Mouse (Mus musculus) heart, embryonic 14.5 days (tissue): ENCODE data around the gene Vps13d. TPM values are rescaled to one million over a fixed set of nuclear protein-coding genes. Genes with fewer than 3 reads are reported as not detected.

Experiments
- ATAC-seq: fragments of 200-750 bp; cut with Nextera tagmentation; 2 replicates; pipeline ENCODE4 v1.8.0; 2017; ENCODE audit warnings: low read depth, moderate TSS enrichment; ENCODE audit not compliant: insufficient number of reproducible peaks, insufficient read depth, low FRiP score
- H3K27ac ChIP-seq, 2 experiments: fragments of 200-500 bp in 1 of 2; fragments of 300-500 bp in 1 of 2; sonication (generic) in 1 of 2; replicated peaks in 1 of 2; 2 replicates each; pipeline ENCODE4 v1.5.1; 2012 to 2014; ENCODE audit warnings: low read depth in 2 of 2, low read length in 2 of 2, control low read depth in 1 of 2, mild to moderate bottlenecking in 1 of 2, mixed read lengths in 1 of 2; ENCODE audit not compliant: control insufficient read depth in 1 of 2, insufficient read depth in 1 of 2
- H3K27me3 ChIP-seq: fragments of 300-500 bp; sonication (generic); 2 replicates; pipeline ENCODE4 v1.6.1; 2014; ENCODE audit warnings: mild to moderate bottlenecking, low read length, control low read depth; ENCODE audit not compliant: control insufficient read depth, insufficient read depth
- H3K36me3 ChIP-seq: fragments of 300-500 bp; sonication (generic); 2 replicates; pipeline ENCODE4 v1.6.1; 2014; ENCODE audit warnings: mild to moderate bottlenecking, control low read depth, low read length, mixed read lengths; ENCODE audit not compliant: control insufficient read depth, insufficient read depth
- H3K4me1 ChIP-seq, 2 experiments: fragments of 200-500 bp in 1 of 2; fragments of 300-500 bp in 1 of 2; sonication (generic) in 1 of 2; 2 replicates each; pipeline ENCODE4 v1.6.1; 2012 to 2014; ENCODE audit warnings: low read length in 2 of 2, control low read depth in 1 of 2, mixed read lengths in 1 of 2; ENCODE audit not compliant: control insufficient read depth in 2 of 2, insufficient read depth in 2 of 2
- H3K4me2 ChIP-seq: fragments of 300-500 bp; sonication (generic); 2 replicates; pipeline ENCODE4 v1.6.1; 2014; ENCODE audit warnings: mild to moderate bottlenecking, low read length
- H3K4me3 ChIP-seq, 2 experiments: fragments of 200-500 bp in 1 of 2; fragments of 300-500 bp in 1 of 2; sonication (generic) in 1 of 2; 2 replicates each; pipeline ENCODE4 v1.5.1; 2012 to 2014; ENCODE audit warnings: low read length in 2 of 2, mild to moderate bottlenecking in 2 of 2, control low read depth in 1 of 2, low read depth in 1 of 2, moderate library complexity in 1 of 2; ENCODE audit not compliant: control insufficient read depth in 1 of 2, insufficient read depth in 1 of 2
- H3K9ac ChIP-seq: fragments of 300-500 bp; sonication (generic); 2 replicates; pipeline ENCODE4 v1.6.1; 2014; ENCODE audit warnings: mild to moderate bottlenecking, low read length
- H3K9me3 ChIP-seq: fragments of 300-500 bp; sonication (generic); 2 replicates; pipeline ENCODE4 v1.6.1; 2016; ENCODE audit warnings: low read length, control low read depth; ENCODE audit not compliant: control insufficient read depth
- WGBS: fragments of 180-500 bp; shearing (Covaris S2); extraction: QIAGEN DNeasy Blood & Tissue Kit; methylation state at CpG from one replicate; pipeline ENCODE4 v1.1.7; 2014; 5-methylcytosine and 5-hydroxymethylcytosine counted together
- polyA plus RNA-seq: library from polyadenylated mRNA; unstranded; fragments of >200 nt; fragmentation: Nextera tagmentation; extraction: Ambion mirVana; gene quantifications from 2 replicates; pipeline ENCODE4 v1.2.1, GENCODE M21; 2014

The Vps13d gene
- polyA plus RNA-seq, 1 experiment from 2014 or later, result 11.9 TPM

GRCm38 (mm10) chr4:145125463-145126220, 69.2 kb downstream of the Vps13d start:
- peaks cover 95% of the 10 kb centered on the region for H3K36me3 ChIP-seq
- no peak for ATAC-seq

DNA sequence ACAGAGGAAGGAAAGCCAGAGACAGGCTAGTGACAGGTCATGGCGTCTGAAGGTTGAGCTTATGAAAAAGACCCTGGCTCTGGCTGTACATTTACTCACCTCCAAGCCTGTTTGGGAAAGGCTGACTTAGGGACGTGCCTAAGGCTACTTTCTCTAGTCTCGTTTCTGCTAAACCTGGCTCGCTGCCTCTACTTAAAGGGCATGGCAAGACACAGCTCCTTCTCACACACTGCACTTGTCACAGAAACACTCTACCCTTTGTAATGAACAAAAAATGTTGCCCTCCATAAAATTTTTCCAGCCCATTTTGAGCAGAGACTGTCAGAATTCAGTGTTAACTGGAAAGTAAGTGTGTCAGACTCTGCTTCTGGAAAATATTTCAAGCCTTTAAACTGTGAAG, 70.4 kb downstream of the Vps13d start:
- Histone ChIP-seq H3K27ac (no peak overlapping the region), H3K27me3 (no peaks in the 10 kb centered on the region), H3K9me3 (no peaks in the 10 kb centered on the region), H3K36me3 (peaks cover 94% of the 10 kb centered on the region), H3K4me3 (no peak overlapping the region), H3K4me2 (no peak overlapping the region), H3K9ac (no peak overlapping the region), H3K4me1 (peaks cover 0 to 4% of the 10 kb centered on the region in 2 experiments; a peak in 1 of 4 replicates)
- 86% methylated on average over 4 of the region's 4 CpGs for WGBS
- no peak for ATAC-seq

More at GRCm38 (mm10) chr4:145125463-145126220, 69.2 kb downstream of the Vps13d start:
- Histone ChIP-seq H3K27ac (no peak overlapping the region), H3K4me2 (no peak overlapping the region), H3K4me3 (no peak overlapping the region), H3K4me1 (peaks cover 0 to 4% of the 10 kb centered on the region in 2 experiments; a peak in 1 of 4 replicates), H3K9ac (no peak overlapping the region), H3K9me3 (no peaks in the 10 kb centered on the region), H3K27me3 (no peaks in the 10 kb centered on the region)
- WGBS, result 85% methylated on average over 4 of the region's 4 CpGs

DNA sequence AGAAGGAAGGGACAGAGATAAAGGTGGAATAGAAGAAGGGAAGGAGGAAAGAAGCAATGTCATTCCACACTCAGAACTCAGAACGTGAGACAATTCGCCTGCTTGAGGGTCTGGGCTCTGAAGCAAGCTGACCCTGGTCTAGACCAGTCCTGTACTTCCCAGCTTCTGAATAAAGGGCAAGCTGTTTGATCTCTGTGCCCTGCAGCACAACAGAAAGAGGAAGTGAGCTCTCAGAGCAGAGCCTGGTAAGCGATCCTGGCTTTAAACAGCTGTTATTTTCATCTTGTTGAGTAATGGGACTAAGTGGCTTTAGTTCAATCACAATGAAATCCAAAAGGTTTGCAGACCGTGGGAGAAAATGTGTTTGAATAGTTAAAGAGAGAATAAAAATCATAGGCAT, 83.2 kb downstream of the Vps13d start:
- no peak for ATAC-seq
- Histone ChIP-seq H3K9me3 (no peaks in the 10 kb centered on the region), H3K4me3 (no peak overlapping the region), H3K27me3 (no peaks in the 10 kb centered on the region), H3K9ac (no peak overlapping the region), H3K27ac (no peak overlapping the region), H3K4me1 (no peaks in the 10 kb centered on the region; a peak in 2 of 4 replicates), H3K36me3 (peaks cover 98% of the 10 kb centered on the region), H3K4me2 (no peak overlapping the region)
- 63% methylated on average over 4 of the region's 4 CpGs for WGBS

DNA sequence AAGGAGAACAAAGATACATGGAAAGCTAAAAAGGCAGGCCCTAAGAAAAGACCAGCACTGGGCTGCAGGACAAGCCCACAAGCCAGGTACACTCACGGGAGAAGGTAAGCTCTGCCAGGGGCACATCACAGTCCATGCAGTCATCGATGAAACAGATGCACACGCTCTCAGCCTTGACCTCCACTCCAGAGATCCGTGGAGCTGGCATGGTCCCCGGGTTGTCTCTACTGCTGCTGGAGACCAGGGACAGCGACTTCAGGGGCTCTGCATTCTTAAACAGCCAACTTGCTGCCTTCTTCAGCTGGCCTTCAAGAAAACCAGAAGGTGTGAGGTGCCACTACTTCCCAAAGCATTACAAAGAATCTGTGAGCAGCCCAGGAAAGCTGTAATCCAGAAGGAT, 84.1 kb downstream of the Vps13d start:
- peaks cover 100% of the 10 kb centered on the region for H3K36me3 ChIP-seq
- H3K4me1 ChIP-seq, result no peaks in the 10 kb centered on the region; a peak in 2 of 4 replicates
- H3K9me3 ChIP-seq, result no peaks in the 10 kb centered on the region
- WGBS, result 75% methylated on average over 6 of the region's 6 CpGs
- H3K27ac ChIP-seq, result no peak overlapping the region
- no peak overlapping the region for H3K4me3 ChIP-seq
- ATAC-seq, result no peak
- no peak overlapping the region for H3K4me2 ChIP-seq
- H3K9ac ChIP-seq, result no peak overlapping the region
- H3K27me3 ChIP-seq, result no peaks in the 10 kb centered on the region

DNA sequence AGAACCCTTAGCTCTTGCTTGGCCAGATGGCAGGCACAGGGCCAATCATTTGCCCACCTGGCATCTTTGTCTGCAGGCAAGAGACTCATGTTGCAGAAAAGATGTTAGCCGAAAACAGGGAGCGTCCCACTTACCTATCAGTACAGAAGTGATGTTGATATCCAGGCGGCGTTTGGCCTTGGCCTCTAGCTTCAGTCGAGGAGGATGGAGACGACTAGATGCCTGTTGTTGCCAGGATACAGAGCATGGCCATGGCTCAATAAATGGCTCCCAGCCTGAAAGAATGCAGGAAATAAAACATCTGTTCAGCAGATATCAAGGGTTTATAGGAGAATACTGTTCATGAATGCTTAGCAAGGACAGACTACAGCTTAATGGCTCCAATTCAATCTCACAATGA, 88.0 kb downstream of the Vps13d start:
- Histone ChIP-seq H3K27me3 (no peaks in the 10 kb centered on the region), H3K4me3 (no peak overlapping the region), H3K4me2 (no peak overlapping the region), H3K27ac (no peak overlapping the region), H3K9ac (no peak overlapping the region), H3K9me3 (no peaks in the 10 kb centered on the region), H3K4me1 (no peaks in the 10 kb centered on the region; a peak in 2 of 4 replicates), H3K36me3 (peaks cover 100% of the 10 kb centered on the region)
- 83% methylated on average over 6 of the region's 6 CpGs for WGBS
- no peak for ATAC-seq

DNA sequence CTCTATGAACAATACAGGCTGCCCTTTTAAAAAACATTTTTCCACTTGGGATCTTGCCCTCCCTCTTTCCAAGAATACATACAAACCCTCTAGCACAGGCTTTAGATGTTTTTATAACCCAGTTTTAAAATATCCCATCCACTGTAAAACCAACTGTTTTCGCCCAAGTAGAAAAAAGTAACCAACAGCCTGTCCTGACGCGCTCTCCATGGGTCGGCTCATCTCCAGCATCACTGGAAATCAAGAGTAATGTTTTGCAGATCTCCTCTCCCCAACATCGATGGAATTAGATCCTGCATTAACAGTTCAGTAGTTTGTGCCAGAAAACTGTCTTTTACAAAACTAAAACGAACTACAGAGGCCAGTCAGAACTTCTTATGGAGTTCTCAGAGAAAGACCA, 89.5 kb downstream of the Vps13d start:
- H3K9me3 ChIP-seq, result no peaks in the 10 kb centered on the region
- no peak overlapping the region for H3K9ac ChIP-seq
- WGBS, result 78% methylated on average over 6 of the region's 6 CpGs
- no peak for ATAC-seq
- no peak overlapping the region for H3K4me2 ChIP-seq
- H3K27me3 ChIP-seq, result no peaks in the 10 kb centered on the region
- H3K4me3 ChIP-seq, result no peak overlapping the region
- peaks cover 95% of the 10 kb centered on the region for H3K36me3 ChIP-seq
- H3K4me1 ChIP-seq, result no peaks in the 10 kb centered on the region; a peak in 2 of 4 replicates
- no peak overlapping the region for H3K27ac ChIP-seq

- H3K9me3 ChIP-seq, result no peaks in the 10 kb centered on the region
- H3K27me3 ChIP-seq, result no peaks in the 10 kb centered on the region
- H3K4me3 ChIP-seq, result no peak overlapping the region
- no peak for ATAC-seq
- no peak overlapping the region for H3K27ac ChIP-seq
- H3K36me3 ChIP-seq, result peaks cover 94% of the 10 kb centered on the region
- H3K9ac ChIP-seq, result no peak overlapping the region
- no peak overlapping the region for H3K4me2 ChIP-seq
- no peaks in the 10 kb centered on the region; a peak in 2 of 4 replicates for H3K4me1 ChIP-seq
- 81% methylated on average over 2 of the region's 2 CpGs for WGBS
These were observed 89.9 kb downstream of the Vps13d start for GRCm38 (mm10) chr4:145104917-145105316.

GRCm38 (mm10) chr4:145103617-145104016, 91.2 kb downstream of the Vps13d start:
- H3K4me3 ChIP-seq, result no peak overlapping the region
- peaks cover 94% of the 10 kb centered on the region for H3K36me3 ChIP-seq
- no peak overlapping the region for H3K9ac ChIP-seq
- no peaks in the 10 kb centered on the region for H3K4me1 ChIP-seq
- H3K4me2 ChIP-seq, result no peak overlapping the region
- no peaks in the 10 kb centered on the region for H3K9me3 ChIP-seq
- no peak overlapping the region for H3K27ac ChIP-seq
- no peak for ATAC-seq
- no peaks in the 10 kb centered on the region for H3K27me3 ChIP-seq
